Mouse (Mus musculus): ENCODE results near the gene Camk2b.

Gene Camk2b

GRCm38 (mm10) chr11:5930578-5930977 lies 135.6 kb downstream of the Camk2b start:
- DNase-seq: no peak

GRCm38 (mm10) chr11:5926696-5927220 lies 139.4 kb downstream of the Camk2b start:
- DNase-seq: no peak

GRCm38 (mm10) chr11:5924699-5925098 lies 141.5 kb downstream of the Camk2b start:
- DNase-seq: no peak

- DNase-seq: no peak
These were observed 145.7 kb downstream of the Camk2b start for GRCm38 (mm10) chr11:5920323-5920960.

Measured in right cerebral cortex, postnatal 14 days (tissue).